Mouse (Mus musculus) heart, embryonic 14.5 days (tissue): ENCODE measurements around the gene Zbtb37. TPM values are rescaled to one million over a fixed set of nuclear protein-coding genes. Genes with fewer than 3 reads are reported as not detected.

Source experiments
- ATAC-seq: fragments of 200-750 bp; cut with Nextera tagmentation; 2 replicates; pipeline ENCODE4 v1.8.0; 2017; ENCODE audit warnings: low read depth, moderate TSS enrichment; ENCODE audit not compliant: insufficient number of reproducible peaks, insufficient read depth, low FRiP score
- H3K27ac ChIP-seq, 2 experiments: fragments of 200-500 bp in 1 of 2; fragments of 300-500 bp in 1 of 2; sonication (generic) in 1 of 2; replicated peaks in 1 of 2; 2 replicates each; pipeline ENCODE4 v1.5.1; 2012 to 2014; ENCODE audit warnings: low read depth in 2 of 2, low read length in 2 of 2, control low read depth in 1 of 2, mild to moderate bottlenecking in 1 of 2, mixed read lengths in 1 of 2; ENCODE audit not compliant: control insufficient read depth in 1 of 2, insufficient read depth in 1 of 2
- H3K27me3 ChIP-seq: fragments of 300-500 bp; sonication (generic); 2 replicates; pipeline ENCODE4 v1.6.1; 2014; ENCODE audit warnings: mild to moderate bottlenecking, low read length, control low read depth; ENCODE audit not compliant: control insufficient read depth, insufficient read depth
- H3K36me3 ChIP-seq: fragments of 300-500 bp; sonication (generic); 2 replicates; pipeline ENCODE4 v1.6.1; 2014; ENCODE audit warnings: mild to moderate bottlenecking, control low read depth, low read length, mixed read lengths; ENCODE audit not compliant: control insufficient read depth, insufficient read depth
- H3K4me1 ChIP-seq, 2 experiments: fragments of 200-500 bp in 1 of 2; fragments of 300-500 bp in 1 of 2; sonication (generic) in 1 of 2; 2 replicates each; pipeline ENCODE4 v1.6.1; 2012 to 2014; ENCODE audit warnings: low read length in 2 of 2, control low read depth in 1 of 2, mixed read lengths in 1 of 2; ENCODE audit not compliant: control insufficient read depth in 2 of 2, insufficient read depth in 2 of 2
- H3K4me2 ChIP-seq: fragments of 300-500 bp; sonication (generic); 2 replicates; pipeline ENCODE4 v1.6.1; 2014; ENCODE audit warnings: mild to moderate bottlenecking, low read length
- H3K4me3 ChIP-seq, 2 experiments: fragments of 200-500 bp in 1 of 2; fragments of 300-500 bp in 1 of 2; sonication (generic) in 1 of 2; 2 replicates each; pipeline ENCODE4 v1.5.1; 2012 to 2014; ENCODE audit warnings: low read length in 2 of 2, mild to moderate bottlenecking in 2 of 2, control low read depth in 1 of 2, low read depth in 1 of 2, moderate library complexity in 1 of 2; ENCODE audit not compliant: control insufficient read depth in 1 of 2, insufficient read depth in 1 of 2
- H3K9ac ChIP-seq: fragments of 300-500 bp; sonication (generic); 2 replicates; pipeline ENCODE4 v1.6.1; 2014; ENCODE audit warnings: mild to moderate bottlenecking, low read length
- H3K9me3 ChIP-seq: fragments of 300-500 bp; sonication (generic); 2 replicates; pipeline ENCODE4 v1.6.1; 2016; ENCODE audit warnings: low read length, control low read depth; ENCODE audit not compliant: control insufficient read depth
- WGBS: fragments of 180-500 bp; shearing (Covaris S2); extraction: QIAGEN DNeasy Blood & Tissue Kit; methylation state at CpG from one replicate; pipeline ENCODE4 v1.1.7; 2014; 5-methylcytosine and 5-hydroxymethylcytosine counted together
- polyA plus RNA-seq: library from polyadenylated mRNA; unstranded; fragments of >200 nt; fragmentation: Nextera tagmentation; extraction: Ambion mirVana; gene quantifications from 2 replicates; pipeline ENCODE4 v1.2.1, GENCODE M21; 2014

The Zbtb37 gene
- polyA plus RNA-seq, 1 experiment from 2014 or later: 9.4 TPM

GRCm38 (mm10) chr1:161046972-161047371, 12.3 kb upstream of the Zbtb37 start:
- Histone ChIP-seq H3K4me3 (no peak overlapping the region), H3K9me3 (no peaks in the 10 kb centered on the region), H3K27me3 (no peaks in the 10 kb centered on the region), H3K4me1 (no peaks in the 10 kb centered on the region), H3K9ac (no peak overlapping the region), H3K27ac (peak overlapping the region; percentile 33 to 64; a peak in 2 of 4 replicates), H3K36me3 (peaks cover 70% of the 10 kb centered on the region), H3K4me2 (no peak overlapping the region)
- WGBS: 65% methylated on average over 3 of the region's 3 CpGs
- no peak; the same call in 1 of the 2 replicates for ATAC-seq

- WGBS: 90% methylated on average over 7 of the region's 7 CpGs
- H3K4me1 ChIP-seq: peaks cover 0 to 10% of the 10 kb centered on the region in 2 experiments; a peak in 2 of 4 replicates
- no peak for ATAC-seq
Observed at GRCm38 (mm10) chr1:161041261-161042020, 6.8 kb upstream of the Zbtb37 start.

GRCm38 (mm10) chr1:161040855-161041254, 6.2 kb upstream of the Zbtb37 start:
- no peak for ATAC-seq
- Histone ChIP-seq H3K27ac (0 out of 4 replicates have a peak overlapping the region, but pooled peaks of 1 of the 2 experiments have one; percentile 2), H3K36me3 (peaks cover 72% of the 10 kb centered on the region)

More at GRCm38 (mm10) chr1:161041261-161042020, 6.8 kb upstream of the Zbtb37 start:
- H3K4me3 ChIP-seq: no peak overlapping the region
- H3K4me2 ChIP-seq: no peak overlapping the region
- peaks cover 72% of the 10 kb centered on the region for H3K36me3 ChIP-seq
- no peak overlapping the region for H3K9ac ChIP-seq
- no peak overlapping the region for H3K27ac ChIP-seq
- no peaks in the 10 kb centered on the region for H3K27me3 ChIP-seq
- H3K9me3 ChIP-seq: no peaks in the 10 kb centered on the region

GRCm38 (mm10) chr1:161040426-161040770, 5.7 kb upstream of the Zbtb37 start:
- WGBS: 57% methylated on average over 1 of the region's 1 CpGs

More at GRCm38 (mm10) chr1:161040855-161041254, 6.2 kb upstream of the Zbtb37 start:
- H3K4me2 ChIP-seq: no peak overlapping the region
- H3K4me1 ChIP-seq: peaks cover 0 to 10% of the 10 kb centered on the region in 2 experiments; a peak in 2 of 4 replicates
- H3K4me3 ChIP-seq: no peak overlapping the region
- no peak overlapping the region for H3K9ac ChIP-seq
- H3K27me3 ChIP-seq: no peaks in the 10 kb centered on the region
- no peaks in the 10 kb centered on the region for H3K9me3 ChIP-seq

GRCm38 (mm10) chr1:161039741-161040425, 5.2 kb upstream of the Zbtb37 start:
- peaks cover 65% of the 10 kb centered on the region for H3K36me3 ChIP-seq
- ATAC-seq: no peak
- H3K4me3 ChIP-seq: no peak overlapping the region
- H3K4me2 ChIP-seq: no peak overlapping the region
- peak overlapping the region; percentile 25 to 53 for H3K27ac ChIP-seq
- WGBS: 19% methylated on average over 3 of the region's 3 CpGs
- no peak overlapping the region for H3K9ac ChIP-seq
- no peaks in the 10 kb centered on the region for H3K27me3 ChIP-seq
- H3K9me3 ChIP-seq: no peaks in the 10 kb centered on the region
- peaks cover 0 to 10% of the 10 kb centered on the region in 2 experiments; a peak in 2 of 4 replicates for H3K4me1 ChIP-seq

More at GRCm38 (mm10) chr1:161040426-161040770, 5.7 kb upstream of the Zbtb37 start:
- Histone ChIP-seq H3K27ac (peak overlapping the region; percentile 25 to 53; a peak in 3 of 4 replicates), H3K9me3 (no peaks in the 10 kb centered on the region), H3K27me3 (no peaks in the 10 kb centered on the region), H3K4me1 (peaks cover 0 to 10% of the 10 kb centered on the region in 2 experiments; a peak in 2 of 4 replicates), H3K9ac (no peak overlapping the region), H3K36me3 (peaks cover 70% of the 10 kb centered on the region), H3K4me2 (no peak overlapping the region), H3K4me3 (no peak overlapping the region)
- no peak for ATAC-seq

GRCm38 (mm10) chr1:161038968-161039721, 4.5 kb upstream of the Zbtb37 start:
- H3K27ac ChIP-seq: peak overlapping the region; percentile 27 to 53; a peak in 2 of 4 replicates
- H3K4me3 ChIP-seq: no peak overlapping the region
- no peaks in the 10 kb centered on the region for H3K27me3 ChIP-seq
- peaks cover 0 to 10% of the 10 kb centered on the region in 2 experiments; a peak in 2 of 4 replicates for H3K4me1 ChIP-seq
- 14% methylated on average over 3 of the region's 3 CpGs for WGBS
- peaks cover 58% of the 10 kb centered on the region for H3K36me3 ChIP-seq
- no peaks in the 10 kb centered on the region for H3K9me3 ChIP-seq
- no peak overlapping the region for H3K4me2 ChIP-seq
- ATAC-seq: no peak
- H3K9ac ChIP-seq: no peak overlapping the region

- Histone ChIP-seq H3K27me3 (no peaks in the 10 kb centered on the region), H3K27ac (no peak overlapping the region), H3K4me3 (peak overlapping the region in 1 of 2 experiments; percentile 68; a peak in 1 of 4 replicates), H3K36me3 (peaks cover 49% of the 10 kb centered on the region), H3K4me1 (peaks cover 0 to 18% of the 10 kb centered on the region in 2 experiments; a peak in 3 of 4 replicates), H3K9me3 (no peaks in the 10 kb centered on the region), H3K9ac (peak overlapping the region; percentile 49; the same call in 1 of the 2 replicates), H3K4me2 (peak overlapping the region; percentile 87)
- WGBS: 52% methylated on average over 3 of the region's 3 CpGs
- no peak for ATAC-seq
Observed at GRCm38 (mm10) chr1:161038004-161038403, 3.4 kb upstream of the Zbtb37 start.
